Mouse (Mus musculus): ENCODE measurements around the gene Hk1. TPM values are rescaled to one million over a fixed set of nuclear protein-coding genes. Genes with fewer than 3 reads are reported as not detected.

The Hk1 gene
- polyA plus RNA-seq, 1 experiment = 45.3 TPM

DNA sequence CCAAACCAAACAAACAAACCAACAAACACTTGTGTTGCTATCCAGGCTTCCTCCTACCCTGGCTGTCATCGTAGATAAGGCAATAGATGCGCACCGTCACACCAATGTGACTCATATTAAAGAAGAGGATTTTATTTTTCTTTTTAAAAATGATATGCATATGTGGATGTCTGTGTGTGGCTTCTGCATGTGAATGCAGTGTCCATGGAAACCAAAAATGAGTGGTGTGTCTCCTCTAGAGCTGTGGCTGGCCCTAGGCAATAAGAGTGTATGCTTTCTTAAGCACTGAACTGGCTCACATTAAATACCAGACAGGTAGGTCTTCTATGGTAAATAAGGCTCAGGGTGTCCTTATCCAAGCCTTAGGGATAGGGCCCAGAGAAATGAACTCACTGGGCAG lies 141.0 kb downstream of the Hk1 start:
- no peak overlapping the region for H3K27ac ChIP-seq (ENCODE audit: insufficient read depth, low read length)
- TF ChIP-seq POLR2A (IDR thresholded peaks at IDR 0.05; ENCODE audit: low read depth, low read length) (no peak), CTCF (IDR thresholded peaks at IDR 0.05; ENCODE audit: borderline replicate concordance, insufficient read depth, low read length) (no peak)
- H3K4me1 ChIP-seq (ENCODE audit: control insufficient read depth, insufficient read depth, low read length) = no peaks in the 10 kb centered on the region
- H3K4me3 ChIP-seq (ENCODE audit: insufficient read depth, low read length) = no peak overlapping the region

DNA sequence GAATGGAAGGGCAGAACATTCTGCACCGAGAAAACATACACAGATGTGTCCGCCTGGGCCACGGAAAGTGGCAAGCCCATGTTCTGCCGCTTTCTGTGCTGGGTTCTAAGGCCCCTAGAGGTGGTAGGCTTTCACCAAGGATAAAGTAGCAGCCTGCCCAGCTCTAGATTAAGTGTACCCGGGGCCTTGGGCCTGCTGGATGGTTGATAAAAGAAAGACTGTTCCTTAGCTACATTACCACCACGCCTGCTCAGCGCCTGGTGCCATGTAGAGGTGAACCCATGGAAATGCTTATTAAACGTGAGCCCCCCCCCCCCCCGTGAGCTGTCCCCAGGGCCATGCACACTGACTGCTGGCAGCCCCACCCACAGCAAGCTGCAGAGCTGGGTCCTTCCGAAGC lies 142.5 kb downstream of the Hk1 start:
- Histone ChIP-seq H3K4me1 (ENCODE audit: control insufficient read depth, insufficient read depth, low read length) (no peaks in the 10 kb centered on the region), H3K27ac (ENCODE audit: insufficient read depth, low read length) (no peak overlapping the region), H3K4me3 (ENCODE audit: insufficient read depth, low read length) (no peak overlapping the region)
- no peak for TF ChIP-seq CTCF (IDR thresholded peaks at IDR 0.05; ENCODE audit: borderline replicate concordance, insufficient read depth, low read length)
- TF ChIP-seq POLR2A (IDR thresholded peaks at IDR 0.05; ENCODE audit: low read depth, low read length) = no peak

DNA sequence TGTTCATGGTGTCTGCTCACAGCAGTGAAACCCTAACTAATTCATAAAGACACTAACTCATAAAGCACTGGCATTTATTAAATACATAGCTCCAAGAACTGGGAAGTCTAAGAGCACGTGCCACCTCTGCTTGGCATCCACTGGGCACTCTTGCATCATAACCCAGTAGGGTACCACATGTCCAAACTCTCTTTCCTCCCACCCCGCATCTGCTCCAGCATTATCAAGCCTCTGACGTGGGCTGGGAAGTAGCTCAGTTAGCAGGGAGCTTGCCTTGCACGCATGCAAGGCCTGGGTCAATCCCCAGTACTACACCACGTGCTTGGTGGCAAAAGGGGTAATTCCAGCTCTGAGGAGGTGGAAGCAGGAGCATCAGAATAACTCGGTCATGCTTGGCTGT lies 143.5 kb downstream of the Hk1 start:
- no peak overlapping the region for H3K27ac ChIP-seq (ENCODE audit: insufficient read depth, low read length)
- TF ChIP-seq CTCF (IDR thresholded peaks at IDR 0.05; ENCODE audit: borderline replicate concordance, insufficient read depth, low read length) = no peak
- no peak for TF ChIP-seq POLR2A (IDR thresholded peaks at IDR 0.05; ENCODE audit: low read depth, low read length)

DNA sequence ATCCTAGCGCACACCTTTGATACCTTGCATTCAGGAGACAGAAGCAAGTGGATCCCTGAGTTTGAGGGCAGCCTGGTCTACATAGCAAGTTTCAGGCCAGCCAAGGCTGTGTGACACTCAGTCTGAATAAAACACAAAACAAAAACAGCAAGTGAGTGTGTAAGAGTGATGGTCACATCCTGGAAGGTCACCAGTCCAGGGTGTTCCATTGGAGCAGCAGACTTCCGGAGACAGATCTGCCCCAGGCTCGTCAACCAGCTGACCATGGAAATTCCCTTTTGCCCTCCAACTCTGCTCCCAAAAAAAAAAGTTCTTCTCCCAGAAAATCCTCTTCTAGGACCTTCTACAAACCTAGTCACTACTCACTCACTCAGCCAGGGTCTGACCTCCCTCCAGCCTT lies 147.9 kb downstream of the Hk1 start:
- TF ChIP-seq CTCF (IDR thresholded peaks at IDR 0.05; ENCODE audit: borderline replicate concordance, insufficient read depth, low read length) (no peak), POLR2A (IDR thresholded peaks at IDR 0.05; ENCODE audit: low read depth, low read length) (no peak)
- no peaks in the 10 kb centered on the region for H3K4me1 ChIP-seq (ENCODE audit: control insufficient read depth, insufficient read depth, low read length)
- no peak overlapping the region for H3K27ac ChIP-seq (ENCODE audit: insufficient read depth, low read length)
- H3K4me3 ChIP-seq (ENCODE audit: insufficient read depth, low read length) = no peak overlapping the region

More for the DNA sequence above, 143.5 kb downstream of the Hk1 start:
- no peaks in the 10 kb centered on the region for H3K4me1 ChIP-seq (ENCODE audit: control insufficient read depth, insufficient read depth, low read length)
- H3K4me3 ChIP-seq (ENCODE audit: insufficient read depth, low read length) = no peak overlapping the region

DNA sequence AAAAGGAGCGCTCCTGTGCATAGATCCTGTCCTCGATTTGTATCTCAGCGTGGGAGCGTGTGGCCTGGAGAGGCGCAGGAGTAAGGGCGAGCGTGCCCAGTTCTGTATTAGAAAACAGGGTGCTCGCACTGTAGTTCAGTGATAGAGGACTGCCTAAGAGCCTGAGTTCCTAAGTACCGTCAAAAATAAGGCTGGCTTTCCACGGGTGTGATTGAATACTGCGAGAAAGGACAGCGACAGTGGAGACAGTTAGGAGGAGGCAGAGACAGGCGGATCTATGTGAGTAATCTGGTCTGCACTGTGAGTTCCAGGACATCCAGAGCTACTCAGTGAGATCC lies 148.3 kb downstream of the Hk1 start:
- H3K4me3 ChIP-seq (ENCODE audit: insufficient read depth, low read length) = 0 out of 2 replicates have a peak overlapping the region, but pooled peaks have one; percentile 17
- TF ChIP-seq CTCF (IDR thresholded peaks at IDR 0.05; ENCODE audit: borderline replicate concordance, insufficient read depth, low read length) (no peak), POLR2A (IDR thresholded peaks at IDR 0.05; ENCODE audit: low read depth, low read length) (no peak)

DNA sequence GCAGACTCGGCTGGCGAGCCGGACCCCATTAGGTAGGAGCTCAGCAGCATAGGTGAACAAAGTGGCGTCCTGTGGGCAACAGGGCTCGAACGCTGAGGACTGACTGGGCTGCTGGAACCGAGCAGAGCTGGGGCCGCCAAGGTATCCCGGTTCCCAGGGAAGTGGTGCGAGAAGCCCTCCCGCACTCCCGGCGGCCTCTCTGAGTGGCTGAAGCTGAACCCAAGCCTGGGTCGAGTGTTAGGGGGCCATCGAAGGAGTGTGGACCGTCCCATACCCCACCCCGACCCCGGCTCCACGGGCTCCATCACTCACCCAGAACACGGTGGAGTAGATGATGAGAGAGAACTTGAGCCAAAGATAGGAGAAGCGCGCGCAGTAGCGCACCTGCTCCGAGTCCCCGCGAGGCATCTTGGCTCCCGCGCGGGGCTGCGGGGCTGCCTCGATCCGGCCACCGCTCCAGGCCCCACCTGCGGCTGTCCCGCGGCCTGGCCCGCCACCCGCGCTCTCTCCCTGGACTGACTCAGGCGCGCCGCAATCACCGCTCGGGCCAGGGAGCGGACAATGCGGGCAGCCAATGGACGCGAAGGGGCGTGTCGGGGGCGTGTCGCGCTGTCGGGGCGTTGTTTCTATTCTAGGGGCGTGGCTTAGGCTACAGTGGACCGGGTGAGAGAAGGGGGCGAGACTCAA lies 148.9 kb downstream of the Hk1 start, which contains the start of gene Tspan15:
Gene Tspan15 (minus strand): TSS at position 544 of the 687 bp plus-strand sequence.
- H3K4me1 ChIP-seq (ENCODE audit: control insufficient read depth, insufficient read depth, low read length) = no peaks in the 10 kb centered on the region
- no peak within 1 kb of the TSS for H3K27ac ChIP-seq (ENCODE audit: insufficient read depth, low read length)
- peak within 1 kb of the TSS; percentile 52 for H3K4me3 ChIP-seq (ENCODE audit: insufficient read depth, low read length)
- TF ChIP-seq POLR2A (IDR thresholded peaks at IDR 0.05; ENCODE audit: low read depth, low read length) (peak; percentile 50; the same call in 1 of the 2 replicates), CTCF (IDR thresholded peaks at IDR 0.05; ENCODE audit: borderline replicate concordance, insufficient read depth, low read length) (no peak)

More for the DNA sequence above, 148.3 kb downstream of the Hk1 start:
- no peak overlapping the region for H3K27ac ChIP-seq (ENCODE audit: insufficient read depth, low read length)
- no peaks in the 10 kb centered on the region for H3K4me1 ChIP-seq (ENCODE audit: control insufficient read depth, insufficient read depth, low read length)

DNA sequence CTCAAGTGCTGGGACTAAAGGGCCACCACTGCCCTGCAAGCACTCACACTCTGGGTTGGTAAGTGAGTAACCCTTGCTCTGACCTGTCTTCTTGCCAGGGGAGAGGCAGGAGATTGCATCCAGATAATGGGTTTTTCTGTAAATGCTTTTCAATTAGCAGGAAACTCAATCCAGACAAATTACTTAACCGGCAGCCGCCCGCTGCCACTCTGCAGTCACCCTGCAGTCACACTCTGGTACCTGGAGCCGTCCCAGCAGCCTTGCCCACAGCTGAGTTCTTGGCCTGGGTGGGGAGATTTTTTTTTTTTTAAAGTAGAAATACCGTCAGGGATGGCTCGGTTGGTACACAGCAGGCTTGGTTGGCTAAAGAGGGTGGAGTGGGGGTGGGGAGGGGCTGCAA lies 151.6 kb downstream of the Hk1 start:
- Histone ChIP-seq H3K4me1 (ENCODE audit: control insufficient read depth, insufficient read depth, low read length) (no peaks in the 10 kb centered on the region), H3K4me3 (ENCODE audit: insufficient read depth, low read length) (no peak overlapping the region), H3K27ac (ENCODE audit: insufficient read depth, low read length) (no peak overlapping the region)
- TF ChIP-seq CTCF (IDR thresholded peaks at IDR 0.05; ENCODE audit: borderline replicate concordance, insufficient read depth, low read length) (no peak), POLR2A (IDR thresholded peaks at IDR 0.05; ENCODE audit: low read depth, low read length) (no peak)

DNA sequence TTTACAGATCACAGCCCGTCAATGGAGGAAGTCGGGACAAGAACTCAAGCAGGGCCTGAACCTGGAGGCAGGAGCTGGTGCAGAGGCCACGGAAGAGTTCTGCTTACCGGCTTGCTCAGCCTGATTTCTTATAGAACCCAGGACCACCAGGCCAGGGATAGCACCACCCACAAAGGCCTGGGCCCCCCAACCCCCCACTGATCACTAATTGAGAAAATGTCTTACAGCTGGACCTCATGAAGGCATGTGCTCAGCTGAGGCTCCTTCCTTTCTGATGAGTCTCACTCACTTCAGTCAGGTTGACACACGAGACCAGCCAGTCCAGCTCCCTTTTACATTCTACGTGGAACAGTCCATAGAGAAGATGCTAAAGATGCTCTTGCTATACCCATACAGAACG lies 153.9 kb downstream of the Hk1 start:
- Histone ChIP-seq H3K4me1 (ENCODE audit: control insufficient read depth, insufficient read depth, low read length) (no peaks in the 10 kb centered on the region), H3K4me3 (ENCODE audit: insufficient read depth, low read length) (no peak overlapping the region), H3K27ac (ENCODE audit: insufficient read depth, low read length) (no peak overlapping the region)
- TF ChIP-seq CTCF (IDR thresholded peaks at IDR 0.05; ENCODE audit: borderline replicate concordance, insufficient read depth, low read length) (no peak), POLR2A (IDR thresholded peaks at IDR 0.05; ENCODE audit: low read depth, low read length) (no peak)

DNA sequence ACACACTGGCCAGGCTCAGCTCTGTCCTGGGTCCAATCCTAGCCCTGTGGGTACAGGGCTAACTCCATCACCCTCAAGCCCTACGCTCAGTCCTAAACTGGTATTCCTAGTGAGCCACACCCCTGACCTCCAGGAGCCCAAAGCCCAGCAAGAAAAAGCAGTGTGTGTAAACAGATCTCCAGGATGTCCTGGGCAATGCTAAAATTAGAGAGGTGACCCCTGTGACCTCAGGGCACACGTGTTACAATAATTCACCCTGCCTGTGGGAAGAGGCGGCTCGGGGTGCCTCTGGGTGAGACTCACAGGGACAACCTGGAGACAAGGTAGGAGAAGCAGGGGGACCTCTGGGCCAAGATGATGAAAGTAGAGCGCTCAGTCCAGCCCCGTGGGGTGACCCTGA lies 155.5 kb downstream of the Hk1 start:
- TF ChIP-seq POLR2A (IDR thresholded peaks at IDR 0.05; ENCODE audit: low read depth, low read length) (no peak), CTCF (IDR thresholded peaks at IDR 0.05; ENCODE audit: borderline replicate concordance, insufficient read depth, low read length) (no peak)
- Histone ChIP-seq H3K27ac (ENCODE audit: insufficient read depth, low read length) (no peak overlapping the region), H3K4me1 (ENCODE audit: control insufficient read depth, insufficient read depth, low read length) (no peaks in the 10 kb centered on the region), H3K4me3 (ENCODE audit: insufficient read depth, low read length) (no peak overlapping the region)

DNA sequence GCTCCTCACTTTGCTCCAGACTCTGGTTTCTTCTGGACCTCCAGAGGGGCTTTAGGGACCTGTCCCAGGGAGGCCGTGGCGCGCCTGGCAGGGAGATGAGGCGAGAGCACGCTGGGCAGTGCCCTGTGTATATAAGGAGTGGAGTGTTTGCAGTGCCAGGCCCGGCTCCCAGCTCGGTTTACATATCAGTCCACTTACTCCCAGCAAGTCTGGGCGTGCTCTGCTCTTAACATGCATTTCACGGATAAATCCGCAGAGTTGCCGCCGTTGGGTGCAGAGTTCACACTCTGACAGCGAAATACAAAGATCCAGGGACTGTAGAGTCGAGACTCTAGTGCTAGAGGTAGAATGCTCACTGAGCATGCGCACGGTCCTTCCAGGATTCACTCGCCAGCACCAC lies 156.9 kb downstream of the Hk1 start:
- TF ChIP-seq CTCF (IDR thresholded peaks at IDR 0.05; ENCODE audit: borderline replicate concordance, insufficient read depth, low read length) (no peak), POLR2A (IDR thresholded peaks at IDR 0.05; ENCODE audit: low read depth, low read length) (no peak)
- Histone ChIP-seq H3K27ac (ENCODE audit: insufficient read depth, low read length) (no peak overlapping the region), H3K4me3 (ENCODE audit: insufficient read depth, low read length) (no peak overlapping the region), H3K4me1 (ENCODE audit: control insufficient read depth, insufficient read depth, low read length) (no peaks in the 10 kb centered on the region)

All from embryonic fibroblast, embryonic 13.5 days (primary cell).